Mouse (Mus musculus) naive thymus-derived CD4-positive, alpha-beta T cell, adult 5 months (primary cell): ENCODE results near the gene Zfp382. TPM values are rescaled to one million over a fixed set of nuclear protein-coding genes. Genes with fewer than 3 reads are reported as not detected.

Experiments
- polyA plus RNA-seq: library from polyadenylated mRNA; unstranded; fragments of 100-300 nt; shearing (Covaris generic); gene quantifications from one replicate; pipeline ENCODE4 v1.2.1, GENCODE M21; 2017

Gene Zfp382
- polyA plus RNA-seq, result 9.6 TPM

DNA sequence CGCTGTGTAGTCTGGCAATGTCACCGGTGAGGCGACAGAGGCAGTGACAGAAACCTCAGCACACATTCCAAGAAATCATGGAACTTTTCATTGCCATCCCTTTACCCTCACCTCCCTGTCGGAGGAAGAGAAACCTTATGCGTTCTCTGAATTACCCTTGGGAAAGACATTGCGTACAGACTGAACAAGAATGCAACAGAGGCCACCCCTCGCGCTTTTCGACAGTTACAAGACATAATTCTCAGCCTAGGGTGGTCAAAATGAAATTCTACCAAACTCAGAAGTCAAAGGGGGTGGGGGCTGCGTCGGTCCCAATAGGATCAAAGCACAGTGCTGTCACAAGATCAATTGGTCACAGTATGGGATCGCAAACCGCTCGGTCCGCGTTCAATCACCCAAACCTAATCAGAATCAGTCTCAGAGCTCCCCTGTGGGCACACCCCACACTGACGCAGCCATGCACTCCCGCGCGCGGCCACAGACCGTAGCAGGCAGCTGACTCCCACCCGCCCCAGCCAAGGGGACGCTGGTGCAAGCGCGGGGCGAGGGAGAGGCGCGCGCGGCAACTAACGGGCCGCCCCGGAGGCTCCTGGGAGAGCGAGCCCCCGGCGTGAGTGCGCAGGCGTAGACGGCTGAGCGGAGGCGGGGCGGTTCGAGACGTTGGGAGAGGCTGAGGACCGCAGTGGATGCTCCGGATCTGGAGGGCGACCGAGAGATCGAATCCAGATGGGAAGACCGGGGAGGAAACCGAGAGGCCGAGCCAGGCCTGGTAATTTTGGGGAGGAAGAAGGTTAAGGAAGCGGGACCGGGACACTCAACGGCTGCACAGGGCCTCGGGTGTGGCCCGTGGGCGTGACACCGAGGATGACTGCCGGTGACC is at the start of gene Zfp382:
TSS of gene Zfp382 (plus strand) at position 635 of the 880 bp plus-strand sequence.

DNA sequence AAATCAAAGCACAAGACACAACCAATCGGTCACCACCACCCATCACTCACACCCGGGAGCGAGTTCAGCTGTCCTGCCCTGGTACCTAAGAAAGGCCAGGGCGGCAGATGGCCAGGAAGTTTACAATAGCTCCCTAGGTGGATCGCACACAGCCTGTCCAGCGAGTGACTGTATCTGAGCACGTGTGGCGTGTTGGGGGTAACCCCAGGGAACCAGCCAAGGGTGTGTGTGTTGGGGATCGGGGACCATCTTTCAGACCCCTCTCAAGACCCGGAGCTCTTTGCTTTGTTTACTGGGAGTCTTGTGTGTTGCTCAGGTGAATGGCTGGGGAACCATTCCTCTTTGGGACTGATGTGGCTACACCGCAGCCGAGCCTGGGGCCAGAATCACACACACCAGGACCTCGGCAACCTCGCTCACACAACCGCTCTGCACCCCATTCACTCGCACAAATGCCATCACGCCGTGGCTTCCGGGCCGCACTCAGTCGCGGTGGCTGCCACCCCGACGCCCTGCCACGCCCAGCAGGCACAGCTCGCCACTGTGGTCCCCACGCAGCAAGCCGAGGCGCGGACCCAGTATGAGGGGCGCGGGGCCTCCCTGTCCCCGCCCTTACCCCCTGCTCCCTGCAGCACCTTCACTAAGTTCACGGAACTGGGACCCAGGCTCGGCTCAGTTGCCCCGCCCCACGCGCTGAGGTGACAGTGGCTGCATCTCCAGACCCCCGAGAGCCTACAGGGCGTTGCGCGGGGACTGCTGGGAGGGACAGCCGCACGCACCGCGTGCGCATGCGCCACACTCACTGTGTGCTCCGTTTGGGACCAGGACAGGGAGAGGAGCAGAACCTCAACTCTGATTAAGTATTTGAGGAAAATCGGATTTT is 49.4 kb upstream of the Zfp382 start, which contains the start of gene Zfp82:
TSS of gene Zfp82 (minus strand) at position 755 of the 883 bp plus-strand sequence.

DNA sequence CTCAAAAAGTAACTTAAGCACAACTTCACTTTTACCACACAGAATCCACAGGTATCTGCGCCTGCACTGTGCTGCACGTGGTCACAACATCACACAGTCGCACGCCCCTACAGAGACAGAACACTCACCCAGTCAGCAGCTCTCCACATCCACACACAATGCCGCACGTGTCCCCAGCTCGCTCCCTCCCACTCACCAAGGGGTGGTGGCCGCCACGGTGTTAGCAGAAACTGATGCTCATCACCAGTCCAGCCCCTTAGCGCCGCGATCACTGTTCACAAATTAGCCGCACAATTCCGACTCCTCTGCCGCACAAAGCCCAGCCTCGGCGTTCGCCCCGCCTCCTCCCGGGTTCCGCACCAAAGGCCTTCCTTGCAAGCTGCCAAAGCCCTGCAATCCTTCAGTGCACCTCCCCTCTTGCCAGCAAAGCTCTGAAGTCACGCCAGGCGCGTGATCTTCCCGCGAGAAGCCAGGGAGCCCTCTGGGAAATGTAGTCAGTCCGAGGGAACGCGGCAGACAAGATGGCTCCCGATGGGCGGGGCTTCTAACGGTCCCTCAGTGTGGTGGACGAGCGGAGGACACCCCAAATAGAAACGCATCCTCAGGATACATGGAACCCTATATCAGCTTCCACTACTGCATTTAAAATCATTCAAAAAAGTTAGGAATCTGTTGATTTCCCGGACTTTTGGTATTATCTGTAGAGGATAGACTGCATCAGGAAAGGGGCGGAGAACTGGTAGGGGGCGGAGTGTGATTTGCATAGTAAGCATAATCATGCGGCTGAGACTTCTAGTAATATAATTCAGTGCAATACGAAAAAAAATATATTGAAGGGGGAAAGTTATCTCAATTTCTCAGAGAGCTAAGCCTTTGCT is 31.4 kb upstream of the Zfp382 start, which contains the start of the genes Gm26920 and Zfp566:
TSS of gene Gm26920 (minus strand) at position 319 of the 878 bp plus-strand sequence.
TSS of gene Zfp566 (minus strand) at position 436 of the 878 bp plus-strand sequence.

DNA sequence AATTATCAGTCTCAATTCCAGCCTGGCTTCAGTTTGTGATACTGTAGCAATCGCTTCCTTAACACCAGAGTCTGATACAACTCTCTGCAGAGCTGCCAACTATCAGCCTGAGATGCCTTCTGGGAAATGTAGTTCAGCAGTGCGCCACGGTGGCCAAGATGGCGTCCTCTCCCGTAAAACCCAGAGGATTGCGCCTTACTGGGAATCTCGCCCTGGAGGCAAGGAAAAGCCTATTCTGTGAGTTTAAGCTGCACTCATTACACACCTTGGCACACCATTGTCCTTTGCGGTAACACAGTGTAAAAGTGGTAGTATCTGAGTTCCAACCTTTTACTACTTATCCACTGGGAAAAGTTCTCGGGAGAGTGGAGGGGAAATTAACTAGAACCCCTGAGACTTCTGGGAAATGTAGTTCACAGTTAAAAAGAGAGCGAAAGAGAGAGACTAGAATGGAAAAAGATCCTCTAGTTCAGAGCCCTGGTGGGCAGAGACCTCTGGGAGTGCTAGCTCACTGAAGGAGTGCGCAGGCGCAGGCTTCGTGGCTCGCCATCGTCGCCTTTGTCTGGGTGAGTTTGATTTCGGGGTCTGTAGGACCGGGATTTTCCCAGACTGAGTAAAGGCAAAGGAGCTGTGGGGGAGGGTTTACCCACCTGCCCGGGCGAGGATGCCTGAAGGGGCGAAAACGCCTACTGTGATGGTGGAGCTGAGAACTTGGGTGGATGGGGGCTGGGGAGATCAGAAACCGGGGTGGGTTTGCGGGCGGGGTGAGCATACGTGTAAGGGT is 26.9 kb upstream of the Zfp382 start, which contains the start of gene Zfp260:
TSS of gene Zfp260 (plus strand) at position 132 of the 784 bp plus-strand sequence.

DNA sequence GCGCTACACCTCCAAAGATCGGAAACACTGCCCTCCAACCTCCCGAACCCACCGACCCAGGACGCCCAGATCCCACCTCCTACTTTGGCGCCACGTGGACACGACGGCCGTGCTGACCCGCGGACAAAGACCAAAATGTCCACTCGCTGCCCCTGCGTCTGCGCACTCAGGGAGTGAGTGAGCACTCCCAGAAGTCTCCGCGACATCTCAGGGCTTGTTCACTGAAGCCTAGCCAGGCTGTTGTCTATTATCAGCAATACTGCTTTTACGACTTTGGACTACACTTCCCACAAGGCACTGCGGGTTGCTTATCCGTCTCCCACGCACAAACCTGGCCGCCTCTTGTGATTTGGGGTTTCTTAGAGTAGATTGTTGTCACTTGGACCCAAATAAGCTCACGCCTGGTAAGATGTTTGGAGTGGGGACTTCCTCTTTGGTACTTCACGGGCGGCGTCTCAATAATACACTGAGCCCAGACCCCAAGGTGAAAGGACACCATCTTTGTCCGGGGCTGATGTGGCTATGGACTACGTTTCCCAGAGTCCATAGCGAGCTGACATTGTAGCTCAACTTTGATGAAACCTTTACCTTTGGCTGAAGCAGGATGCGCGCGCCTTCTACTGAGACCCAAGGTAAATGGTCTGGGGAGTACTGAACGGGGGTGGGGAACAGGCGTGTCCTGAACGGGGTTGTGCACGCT is 48.0 kb downstream of the Zfp382 start, which contains the start of gene Zfp146:
TSS of gene Zfp146 (minus strand) at position 168 of the 700 bp plus-strand sequence.

DNA sequence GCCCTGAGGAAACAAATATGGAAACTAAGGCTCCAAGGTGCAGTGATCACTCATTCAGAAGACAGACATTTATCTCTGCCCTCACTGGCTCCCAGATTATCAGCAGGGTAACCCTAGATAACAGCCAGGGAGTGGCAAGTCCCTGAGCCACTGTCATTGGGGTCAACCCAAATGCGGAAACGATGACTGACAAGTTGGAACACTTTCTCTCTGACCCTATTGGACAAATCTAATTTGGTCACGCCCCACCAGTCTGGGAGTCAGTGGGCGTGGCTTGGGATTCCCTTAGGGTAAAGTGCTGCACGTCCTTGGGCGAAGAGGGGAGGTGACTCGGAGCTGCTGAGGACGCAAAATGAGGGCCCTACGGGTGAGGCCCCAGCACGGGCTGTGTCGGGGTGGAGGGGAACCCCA is 62.1 kb downstream of the Zfp382 start, which contains the start of gene Cox7a1:
TSS of gene Cox7a1 (plus strand) at position 266 of the 411 bp plus-strand sequence.

Other genes starting within 250 kb of the Zfp382 start
- 2.4 TPM for gene Zfp27, start 215.4 kb upstream of the Zfp382 start, polyA plus RNA-seq
- 1.00 TPM for gene Zfp383, start 213.7 kb upstream of the Zfp382 start, polyA plus RNA-seq
- 6.7 TPM for gene Zfp74, start 167.9 kb upstream of the Zfp382 start, polyA plus RNA-seq
- gene Zfp568, start 138.0 kb upstream of the Zfp382 start, polyA plus RNA-seq, result 8.8 TPM
- 2.0 TPM for gene Zfp14, start 70.6 kb upstream of the Zfp382 start, polyA plus RNA-seq
- gene Zfp82, start 49.0 kb upstream of the Zfp382 start, polyA plus RNA-seq, result 7.3 TPM
- not detected for gene Gm26920, start 31.5 kb upstream of the Zfp382 start, polyA plus RNA-seq
- gene Zfp566, start 31.4 kb upstream of the Zfp382 start, polyA plus RNA-seq, result 7.2 TPM
- 54.9 TPM for gene Zfp260, start 27.2 kb upstream of the Zfp382 start, polyA plus RNA-seq
- 49.7 TPM for gene Zfp146, start 47.8 kb downstream of the Zfp382 start, polyA plus RNA-seq
- gene Cox7a1, start 62.2 kb downstream of the Zfp382 start, polyA plus RNA-seq, result not detected
- 52.2 TPM for gene Capns1, start 76.9 kb downstream of the Zfp382 start, polyA plus RNA-seq
- gene Polr2i, start 110.0 kb downstream of the Zfp382 start, polyA plus RNA-seq, result 27.8 TPM
- gene Tbcb, start 110.3 kb downstream of the Zfp382 start, polyA plus RNA-seq, result 34.7 TPM
- not detected for gene Ovol3, start 113.8 kb downstream of the Zfp382 start, polyA plus RNA-seq
- gene Thap8, start 158.2 kb downstream of the Zfp382 start, polyA plus RNA-seq, result 1.0 TPM
- 5.2 TPM for gene Wdr62, start 158.5 kb downstream of the Zfp382 start, polyA plus RNA-seq
- gene Clip3, start 169.8 kb downstream of the Zfp382 start, polyA plus RNA-seq, result not detected
- gene Alkbh6, start 186.8 kb downstream of the Zfp382 start, polyA plus RNA-seq, result 92.8 TPM
- gene Syne4, start 192.9 kb downstream of the Zfp382 start, polyA plus RNA-seq, result 6.1 TPM
- gene E130208F15Rik, start 199.8 kb downstream of the Zfp382 start, polyA plus RNA-seq, result not detected
- gene Sdhaf1, start 202.0 kb downstream of the Zfp382 start, polyA plus RNA-seq, result 24.2 TPM
- not detected for gene Lrfn3, start 240.8 kb downstream of the Zfp382 start, polyA plus RNA-seq